Mouse (Mus musculus) colon, adult 2 months (tissue): ENCODE measurements around the gene Psme4. TPM values are rescaled to one million over a fixed set of nuclear protein-coding genes. Genes with fewer than 3 reads are reported as not detected.

ENCODE experiments used
- polyA plus RNA-seq: library from polyadenylated mRNA; depleted of rRNA; stranded (reverse); fragments of >200 nt; gene quantifications from 2 replicates; pipeline ENCODE4 v1.2.3, GENCODE M21; 2012; rRNA removed

The Psme4 gene
- 5.9 and 6.0 TPM in 2 replicates for polyA plus RNA-seq

GRCm38 (mm10) chr11:30771267-30771903, at the start of gene Psme4:
Gene Psme4, plus strand, starts transcription at chr11:30771726.

GRCm38 (mm10) chr11:30885171-30885871, 113.8 kb downstream of the Psme4 start, which contains the start of the genes Gpr75 and Asb3:
Gene Gpr75, plus strand, starts transcription at chr11:30885358.
Gene Asb3, plus strand, starts transcription at chr11:30885416.

Other genes starting within 250 kb of the Psme4 start
- gene Acyp2, start 122.1 kb upstream of the Psme4 start, polyA plus RNA-seq, result 2.2 and 3.6 TPM in 2 replicates
- 0.14 and 0.19 TPM in 2 replicates for gene Gpr75, start 113.6 kb downstream of the Psme4 start, polyA plus RNA-seq
- 0.65 and 0.89 TPM in 2 replicates for gene Asb3, start 113.7 kb downstream of the Psme4 start, polyA plus RNA-seq
- 17.6 and 19.3 TPM in 2 replicates for gene Erlec1, start 182.6 kb downstream of the Psme4 start, polyA plus RNA-seq
- 2.5 and 4.3 TPM in 2 replicates for gene Chac2, start 214.6 kb downstream of the Psme4 start, polyA plus RNA-seq